Mouse (Mus musculus): ENCODE measurements around the gene Zfp575.

Gene Zfp575

GRCm38 (mm10) chr7:24600941-24601597 lies 13.6 kb upstream of the Zfp575 start:
- peak; percentile 94 for DNase-seq (ENCODE audit: low spot score)

GRCm38 (mm10) chr7:24599211-24600067 lies 12.0 kb upstream of the Zfp575 start:
- DNase-seq (ENCODE audit: low spot score) = no peak

GRCm38 (mm10) chr7:24598121-24598520 lies 10.7 kb upstream of the Zfp575 start:
- DNase-seq (ENCODE audit: low spot score) = no peak

DNA sequence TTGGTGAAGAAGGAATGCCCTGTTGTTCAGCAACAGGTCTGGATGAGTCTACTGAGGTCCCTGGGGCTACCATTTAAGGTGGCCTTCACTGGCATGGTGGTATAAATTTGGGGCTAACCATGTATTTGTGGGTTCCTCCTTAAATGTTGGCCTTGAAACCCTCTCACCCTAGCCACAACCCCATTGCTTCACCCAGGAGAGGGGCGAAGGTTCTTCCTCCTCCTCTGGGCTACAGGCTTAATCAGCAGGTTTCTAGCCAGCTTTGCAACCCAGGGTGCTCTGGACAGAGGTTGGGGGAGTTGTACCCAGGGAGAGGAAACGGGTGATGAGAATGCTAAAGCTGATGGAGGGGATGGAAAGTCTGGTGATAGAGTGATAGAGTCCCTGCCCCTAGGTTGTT lies 8.0 kb upstream of the Zfp575 start:
- DNase-seq (ENCODE audit: low spot score) = no peak

DNA sequence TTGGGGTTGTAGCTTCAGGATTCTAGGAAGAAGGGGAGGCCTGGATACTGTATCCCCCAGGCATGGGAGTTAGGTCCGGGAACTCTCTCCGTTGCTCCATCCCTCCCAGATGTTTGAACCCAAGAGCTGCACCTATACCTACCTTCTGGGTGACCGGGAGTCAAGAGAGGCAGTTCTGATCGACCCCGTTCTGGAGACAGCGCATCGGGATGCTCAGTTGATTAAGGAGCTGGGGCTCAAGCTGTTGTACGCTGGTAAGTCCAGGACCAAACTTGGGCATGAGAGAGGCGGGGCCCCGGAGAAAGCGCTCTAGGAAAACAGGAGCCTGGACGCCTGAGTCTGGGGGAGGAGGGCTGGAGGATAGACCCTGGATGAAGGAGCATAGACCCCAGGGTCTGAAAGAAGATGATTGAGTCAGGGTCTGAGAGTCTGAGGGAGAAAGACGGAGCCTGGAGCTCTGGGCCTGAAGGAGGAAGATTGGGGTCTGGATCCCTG lies 6.9 kb upstream of the Zfp575 start:
- no peak for DNase-seq (ENCODE audit: low spot score)

DNA sequence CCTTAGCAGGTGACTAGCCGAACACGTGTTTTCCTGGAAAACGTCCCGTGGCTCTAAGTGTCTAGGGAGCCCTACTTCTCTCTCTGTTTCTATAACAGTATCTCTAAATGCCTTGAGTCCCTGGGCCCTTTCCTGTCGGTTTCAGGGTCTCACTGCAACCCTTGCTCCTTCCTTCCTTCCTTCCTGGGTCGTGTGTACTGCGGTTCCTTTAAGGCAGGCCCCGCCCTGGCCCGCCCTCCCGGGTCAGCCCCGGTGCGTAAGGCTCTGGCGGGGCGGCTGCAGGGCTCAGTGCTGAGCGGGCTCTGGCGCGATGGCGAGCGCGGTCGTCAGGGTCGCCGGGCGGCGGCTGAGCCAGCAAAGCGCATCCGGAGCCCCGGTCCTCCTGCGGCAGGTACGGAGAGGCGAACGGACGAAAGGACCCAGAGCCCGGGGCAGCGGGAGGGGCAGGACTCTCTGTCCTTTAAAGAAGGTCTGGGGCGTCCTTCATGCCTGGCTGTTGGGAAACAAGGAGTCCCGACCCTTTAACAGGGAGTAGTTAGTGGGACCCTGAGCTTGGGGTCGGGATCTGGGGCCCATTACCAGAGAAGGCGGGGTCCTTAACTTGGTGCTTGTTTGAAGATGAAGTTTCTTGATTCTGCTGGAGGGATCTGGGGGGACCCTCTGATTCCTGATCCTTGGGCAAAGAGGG lies 6.3 kb upstream of the Zfp575 start:
- DNase-seq (ENCODE audit: low spot score) = peak; percentile 70

GRCm38 (mm10) chr7:24592781-24593180 lies 5.3 kb upstream of the Zfp575 start:
- DNase-seq (ENCODE audit: low spot score) = no peak

- DNase-seq (ENCODE audit: low spot score) = no peak
These were observed 4.7 kb upstream of the Zfp575 start for GRCm38 (mm10) chr7:24592163-24592562.

DNA sequence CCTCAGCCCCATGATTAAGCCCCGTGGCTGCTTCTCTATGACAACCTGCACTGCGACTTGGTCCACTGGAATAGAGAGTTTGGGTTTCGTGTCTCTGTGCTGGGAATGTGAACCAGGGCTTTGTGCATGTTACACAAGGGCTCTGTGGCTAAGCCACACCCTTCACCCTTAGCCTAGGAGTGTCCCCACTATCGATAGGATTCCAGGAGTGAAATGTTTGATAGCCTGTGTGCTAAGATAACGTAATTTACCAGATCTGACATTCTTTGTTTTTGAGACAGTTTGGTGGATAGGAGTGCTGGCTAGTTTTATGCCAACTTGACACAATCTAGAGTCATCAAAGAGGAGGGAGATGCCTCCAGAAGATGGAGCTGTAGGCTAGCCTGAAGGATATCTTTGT lies 4.3 kb upstream of the Zfp575 start:
- DNase-seq (ENCODE audit: low spot score) = no peak

GRCm38 (mm10) chr7:24588336-24588735 lies 895 bp upstream of the Zfp575 start:
- DNase-seq (ENCODE audit: low spot score) = no peak

GRCm38 (mm10) chr7:24586828-24587227 lies 613 bp downstream of the Zfp575 start:
- no peak for DNase-seq (ENCODE audit: low spot score)

DNA sequence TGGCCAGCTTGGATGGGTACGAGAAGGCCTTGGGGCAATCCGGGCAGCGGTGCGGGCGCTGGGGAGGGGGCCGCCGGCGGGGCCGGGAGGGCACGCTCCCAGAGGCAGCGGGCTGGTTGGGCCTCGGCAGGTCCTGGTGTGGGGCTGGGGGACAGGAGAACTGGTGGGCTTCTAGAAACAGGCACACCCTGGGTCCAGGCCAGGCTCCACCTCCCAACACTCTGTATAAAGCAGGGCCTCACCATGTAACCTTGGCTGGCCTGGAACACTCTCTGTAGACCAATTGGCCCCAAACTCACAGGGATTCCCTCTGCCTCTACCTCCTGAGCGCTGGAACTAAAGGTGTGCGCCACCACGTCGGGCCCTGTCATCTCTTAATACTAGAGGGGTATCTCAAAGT lies 1.4 kb downstream of the Zfp575 start:
- DNase-seq (ENCODE audit: low spot score) = no peak

- no peak for DNase-seq (ENCODE audit: low spot score)
These were observed 2.6 kb downstream of the Zfp575 start for GRCm38 (mm10) chr7:24584876-24585275.

DNA sequence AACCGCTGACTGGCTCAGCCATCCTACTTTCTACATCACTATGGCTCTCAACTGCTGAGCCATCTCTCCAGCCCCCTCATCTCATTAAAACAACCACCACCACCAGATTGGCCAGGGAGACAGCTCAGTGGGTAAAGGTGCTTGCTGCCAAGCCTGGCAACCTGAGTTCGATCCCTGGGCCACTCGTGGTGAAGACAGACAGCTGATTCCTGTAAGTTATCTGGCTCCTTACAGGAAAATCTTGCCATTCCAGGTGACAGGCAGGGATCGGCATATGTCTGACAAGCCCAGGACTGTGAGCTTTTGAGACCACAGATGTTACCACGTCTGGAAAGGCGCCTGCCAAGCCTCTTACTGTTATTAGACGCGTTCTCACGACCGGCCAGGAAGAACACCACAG lies 9.6 kb downstream of the Zfp575 start:
- peak; percentile 60 for DNase-seq (ENCODE audit: low spot score)

- DNase-seq (ENCODE audit: low spot score) = peak; percentile 53
These were observed 13.1 kb downstream of the Zfp575 start for GRCm38 (mm10) chr7:24574224-24574796.

GRCm38 (mm10) chr7:24572455-24572854 lies 15.0 kb downstream of the Zfp575 start:
- no peak for DNase-seq (ENCODE audit: low spot score)

DNA sequence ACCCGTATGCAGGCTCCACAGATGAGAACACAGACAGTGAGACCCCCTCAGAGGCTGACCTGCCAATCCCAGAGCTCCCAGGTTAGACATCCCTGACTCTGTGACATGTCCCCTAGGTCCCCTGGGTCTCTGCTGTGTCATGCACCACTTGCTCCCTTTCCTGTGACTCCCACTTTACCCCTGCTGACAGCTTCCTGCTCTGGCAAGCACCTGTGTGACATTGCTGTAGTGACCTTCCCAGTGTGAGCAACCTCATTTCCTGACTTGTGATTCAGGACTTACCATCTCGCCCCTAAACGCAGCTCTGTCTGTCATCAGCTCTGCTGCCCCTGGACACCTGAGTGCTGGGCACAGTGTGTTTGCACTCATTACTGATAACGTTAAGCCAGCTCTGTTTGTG lies 16.4 kb downstream of the Zfp575 start:
- DNase-seq (ENCODE audit: low spot score) = no peak

GRCm38 (mm10) chr7:24568512-24568911 lies 18.9 kb downstream of the Zfp575 start:
- DNase-seq (ENCODE audit: low spot score) = no peak

GRCm38 (mm10) chr7:24566206-24566605 lies 21.2 kb downstream of the Zfp575 start:
- no peak for DNase-seq (ENCODE audit: low spot score)

- DNase-seq (ENCODE audit: low spot score) = no peak
These were observed 21.8 kb downstream of the Zfp575 start for GRCm38 (mm10) chr7:24565627-24566026.

- DNase-seq (ENCODE audit: low spot score) = peak; percentile 74
These were observed 22.7 kb downstream of the Zfp575 start for GRCm38 (mm10) chr7:24564607-24565265.

- no peak for DNase-seq (ENCODE audit: low spot score)
These were observed 23.6 kb downstream of the Zfp575 start for GRCm38 (mm10) chr7:24563837-24564206.

All from MN1 (cell line).